Mouse (Mus musculus): Measurements from ENCODE around the gene Bbx.

- no peak for TF ChIP-seq CTCF (IDR thresholded peaks at IDR 0.05; ENCODE audit: extremely low read depth, insufficient read depth, low read length)
- no peak for TF ChIP-seq POLR2A (IDR thresholded peaks at IDR 0.05; ENCODE audit: extremely low read depth, insufficient read depth, low read length)
Observed at GRCm38 (mm10) chr16:50307231-50307630, 125.0 kb downstream of the Bbx start.
